Mouse (Mus musculus): ENCODE measurements around the gene Btbd11. TPM values are rescaled to one million over a fixed set of nuclear protein-coding genes. Genes with fewer than 3 reads are reported as not detected.

Btbd11 gene
- polyA plus RNA-seq, 1 experiment = 7.8 TPM

GRCm38 (mm10) chr10:85473871-85474270 is 87.3 kb downstream of the Btbd11 start:
- no peak for DNase-seq (ENCODE audit: low read depth in 1 of 2, low spot score in 2 of 2)
- no peak overlapping the region for H3K4me3 ChIP-seq (ENCODE audit: extremely low read depth, insufficient read depth, insufficient read length)
- no peaks in the 10 kb centered on the region for H3K27me3 ChIP-seq (ENCODE audit: control insufficient read depth, insufficient read depth, low read length)
- 85% methylated on average over 3 of the region's 3 CpGs for WGBS
- TF ChIP-seq CTCF (IDR thresholded peaks at IDR 0.05; ENCODE audit: extremely low read depth, insufficient read depth, insufficient read length, insufficient replicate concordance) (no peak), POLR2A (IDR thresholded peaks at IDR 0.05; ENCODE audit: low read depth, low read length) (no peak)
- H3K27ac ChIP-seq (ENCODE audit: insufficient read depth, low read length) = no peak overlapping the region
- no peaks in the 10 kb centered on the region for H3K36me3 ChIP-seq (ENCODE audit: control insufficient read depth, insufficient read depth, low read length)
- no peaks in the 10 kb centered on the region for H3K4me1 ChIP-seq (ENCODE audit: control insufficient read depth, insufficient read depth, insufficient read length)

- DNase-seq (ENCODE audit: low read depth in 1 of 2, low spot score in 2 of 2) = no peak
- Histone ChIP-seq H3K36me3 (ENCODE audit: control insufficient read depth, insufficient read depth, low read length) (no peaks in the 10 kb centered on the region), H3K27ac (ENCODE audit: insufficient read depth, low read length) (no peak overlapping the region), H3K4me3 (ENCODE audit: extremely low read depth, insufficient read depth, insufficient read length) (no peak overlapping the region), H3K27me3 (ENCODE audit: control insufficient read depth, insufficient read depth, low read length) (no peaks in the 10 kb centered on the region), H3K4me1 (ENCODE audit: control insufficient read depth, insufficient read depth, insufficient read length) (no peaks in the 10 kb centered on the region)
- TF ChIP-seq POLR2A (IDR thresholded peaks at IDR 0.05; ENCODE audit: low read depth, low read length) (no peak), CTCF (IDR thresholded peaks at IDR 0.05; ENCODE audit: extremely low read depth, insufficient read depth, insufficient read length, insufficient replicate concordance) (no peak)
- WGBS = 89% methylated on average over 9 of the region's 9 CpGs
Measured at GRCm38 (mm10) chr10:85475642-85476345, 89.2 kb downstream of the Btbd11 start.

GRCm38 (mm10) chr10:85479959-85480625 is 93.5 kb downstream of the Btbd11 start:
- Histone ChIP-seq H3K36me3 (ENCODE audit: control insufficient read depth, insufficient read depth, low read length) (no peaks in the 10 kb centered on the region), H3K27me3 (ENCODE audit: control insufficient read depth, insufficient read depth, low read length) (no peaks in the 10 kb centered on the region), H3K4me1 (ENCODE audit: control insufficient read depth, insufficient read depth, insufficient read length) (no peaks in the 10 kb centered on the region), H3K27ac (ENCODE audit: insufficient read depth, low read length) (no peak overlapping the region), H3K4me3 (ENCODE audit: extremely low read depth, insufficient read depth, insufficient read length) (no peak overlapping the region)
- DNase-seq (ENCODE audit: low read depth in 1 of 2, low spot score in 2 of 2) = no peak
- WGBS = 67% methylated on average over 6 of the region's 6 CpGs
- TF ChIP-seq CTCF (IDR thresholded peaks at IDR 0.05; ENCODE audit: extremely low read depth, insufficient read depth, insufficient read length, insufficient replicate concordance) (no peak), POLR2A (IDR thresholded peaks at IDR 0.05; ENCODE audit: low read depth, low read length) (no peak)

GRCm38 (mm10) chr10:85481106-85481505 is 94.5 kb downstream of the Btbd11 start:
- WGBS = 67% methylated on average over 3 of the region's 3 CpGs
- no peak overlapping the region for H3K27ac ChIP-seq (ENCODE audit: insufficient read depth, low read length)
- TF ChIP-seq CTCF (IDR thresholded peaks at IDR 0.05; ENCODE audit: extremely low read depth, insufficient read depth, insufficient read length, insufficient replicate concordance) (no peak), POLR2A (IDR thresholded peaks at IDR 0.05; ENCODE audit: low read depth, low read length) (no peak)
- H3K4me1 ChIP-seq (ENCODE audit: control insufficient read depth, insufficient read depth, insufficient read length) = no peaks in the 10 kb centered on the region
- H3K4me3 ChIP-seq (ENCODE audit: extremely low read depth, insufficient read depth, insufficient read length) = no peak overlapping the region
- DNase-seq (ENCODE audit: low read depth in 1 of 2, low spot score in 2 of 2) = no peak
- no peaks in the 10 kb centered on the region for H3K36me3 ChIP-seq (ENCODE audit: control insufficient read depth, insufficient read depth, low read length)
- H3K27me3 ChIP-seq (ENCODE audit: control insufficient read depth, insufficient read depth, low read length) = no peaks in the 10 kb centered on the region

GRCm38 (mm10) chr10:85482064-85482473 is 95.5 kb downstream of the Btbd11 start:
- 79% methylated on average over 4 of the region's 4 CpGs for WGBS
- TF ChIP-seq POLR2A (IDR thresholded peaks at IDR 0.05; ENCODE audit: low read depth, low read length) = no peak
- no peak for TF ChIP-seq CTCF (IDR thresholded peaks at IDR 0.05; ENCODE audit: extremely low read depth, insufficient read depth, insufficient read length, insufficient replicate concordance)
- no peaks in the 10 kb centered on the region for H3K27me3 ChIP-seq (ENCODE audit: control insufficient read depth, insufficient read depth, low read length)
- no peaks in the 10 kb centered on the region for H3K4me1 ChIP-seq (ENCODE audit: control insufficient read depth, insufficient read depth, insufficient read length)
- no peak overlapping the region for H3K4me3 ChIP-seq (ENCODE audit: extremely low read depth, insufficient read depth, insufficient read length)
- no peak for DNase-seq (ENCODE audit: low read depth in 1 of 2, low spot score in 2 of 2)
- H3K36me3 ChIP-seq (ENCODE audit: control insufficient read depth, insufficient read depth, low read length) = no peaks in the 10 kb centered on the region
- H3K27ac ChIP-seq (ENCODE audit: insufficient read depth, low read length) = no peak overlapping the region

- WGBS = 65% methylated on average over 6 of the region's 6 CpGs
- TF ChIP-seq POLR2A (IDR thresholded peaks at IDR 0.05; ENCODE audit: low read depth, low read length) (no peak), CTCF (IDR thresholded peaks at IDR 0.05; ENCODE audit: extremely low read depth, insufficient read depth, insufficient read length, insufficient replicate concordance) (no peak)
- no peak overlapping the region for H3K27ac ChIP-seq (ENCODE audit: insufficient read depth, low read length)
Measured at GRCm38 (mm10) chr10:85482480-85482879, 95.9 kb downstream of the Btbd11 start.

GRCm38 (mm10) chr10:85486456-85486855 is 99.8 kb downstream of the Btbd11 start:
- Histone ChIP-seq H3K27me3 (ENCODE audit: control insufficient read depth, insufficient read depth, low read length) (no peaks in the 10 kb centered on the region), H3K27ac (ENCODE audit: insufficient read depth, low read length) (no peak overlapping the region), H3K36me3 (ENCODE audit: control insufficient read depth, insufficient read depth, low read length) (no peaks in the 10 kb centered on the region), H3K4me3 (ENCODE audit: extremely low read depth, insufficient read depth, insufficient read length) (no peak overlapping the region), H3K4me1 (ENCODE audit: control insufficient read depth, insufficient read depth, insufficient read length) (no peaks in the 10 kb centered on the region)
- no peak for DNase-seq (ENCODE audit: low read depth in 1 of 2, low spot score in 2 of 2)
- TF ChIP-seq CTCF (IDR thresholded peaks at IDR 0.05; ENCODE audit: extremely low read depth, insufficient read depth, insufficient read length, insufficient replicate concordance) (no peak), POLR2A (IDR thresholded peaks at IDR 0.05; ENCODE audit: low read depth, low read length) (no peak)
- 87% methylated on average over 3 of the region's 3 CpGs for WGBS

More at GRCm38 (mm10) chr10:85482480-85482879, 95.9 kb downstream of the Btbd11 start:
- Histone ChIP-seq H3K36me3 (ENCODE audit: control insufficient read depth, insufficient read depth, low read length) (no peaks in the 10 kb centered on the region), H3K4me1 (ENCODE audit: control insufficient read depth, insufficient read depth, insufficient read length) (no peaks in the 10 kb centered on the region), H3K27me3 (ENCODE audit: control insufficient read depth, insufficient read depth, low read length) (no peaks in the 10 kb centered on the region), H3K4me3 (ENCODE audit: extremely low read depth, insufficient read depth, insufficient read length) (no peak overlapping the region)
- no peak for DNase-seq (ENCODE audit: low read depth in 1 of 2, low spot score in 2 of 2)

All from spleen, adult 2 months (tissue).